Comparison of ENCODE assay signal across 19 mouse cellular contexts in the genomic region with DNA sequence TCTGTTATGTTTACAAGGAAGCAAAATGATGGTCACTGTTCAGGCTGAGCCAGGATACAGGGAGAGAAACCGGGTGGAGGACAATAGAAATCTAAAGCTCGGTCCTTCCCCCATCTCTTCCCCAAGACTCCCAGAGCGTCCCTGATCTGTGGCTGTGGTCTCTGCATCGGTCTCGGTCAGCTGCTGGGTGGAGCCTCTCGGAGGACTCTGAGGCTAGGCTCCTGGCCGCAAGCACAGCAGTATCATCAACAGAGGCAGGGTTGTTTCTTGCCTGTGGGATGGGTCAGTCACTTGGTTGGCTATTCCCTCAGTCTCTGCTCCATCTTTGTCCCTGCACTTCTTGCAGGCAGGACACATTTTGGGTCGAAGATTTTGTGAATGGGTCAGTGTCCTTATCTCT.
DNase-seq lines count a peak whose midpoint lies in the region; ATAC-seq and TF ChIP-seq lines count a peak whose summit lies in the region.
"Had no signal": no experiment of that assay in that cellular context is flagged by ENCODE, and none has a peak within 500 bp of the region (broad histone marks: within the 10 kb centered on the region; RNA-seq: fewer than 3 reads in every experiment).

No protein-coding gene starts in this region.

- no peak for DNase-seq in gastrocnemius, adult 2 months
- DNase-seq in gastrocnemius, postnatal 14 days: no peak
- no peak for DNase-seq in liver, embryonic 11.5 days (ENCODE audit: low spot score)
- no peak for DNase-seq in liver
- DNase-seq in embryonic facial prominence, embryonic 10.5 days (ENCODE audit: low spot score): no peak
- DNase-seq in left cerebral cortex, adult 9 months (ENCODE audit: low spot score in 2 of 2): no peak
- DNase-seq: adrenal gland, adult 8-10 months; B cell, adult 2 months; cerebellum, postnatal 10 days; forebrain, postnatal 0 days; gastrocnemius, postnatal 10 days; kidney, postnatal 14 days; liver, postnatal 0 days; thymus, postnatal 25 days had no signal

- TF ChIP-seq CTCF in gastrocnemius, adult 2 months (IDR thresholded peaks at IDR 0.05): no peak

- no peak for ATAC-seq in liver, embryonic 11.5 days (replicated peaks; ENCODE audit: low FRiP score)
- no peak for ATAC-seq in midbrain, embryonic 15.5 days (replicated peaks)
- ATAC-seq: forebrain, postnatal 0 days; liver, postnatal 0 days had no signal

- peak overlapping the region; percentile 53 for H3K27ac ChIP-seq in gastrocnemius, adult 2 months
- peak overlapping the region; percentile 25; the same call in 1 of the 2 replicates for H3K27ac ChIP-seq in liver, embryonic 11.5 days (ENCODE audit: low read depth, low read length)
- H3K27ac ChIP-seq in embryonic facial prominence, embryonic 10.5 days (replicated peaks): peak overlapping the region; percentile 19; the same call in 1 of the 2 replicates
- peak overlapping the region; percentile 12; the same call in 1 of the 2 replicates for H3K27ac ChIP-seq in midbrain, embryonic 15.5 days
- H3K27ac ChIP-seq: limb, embryonic 12.5 days; macrophage; neural tube, embryonic 12.5 days had no signal

- 69% methylated on average over 8 of the region's 8 CpGs for WGBS in liver, embryonic 11.5 days
- WGBS in embryonic facial prominence, embryonic 10.5 days: 44% methylated on average over 8 of the region's 8 CpGs
- WGBS in midbrain, embryonic 15.5 days: 67% methylated on average over 8 of the region's 8 CpGs

- no peak overlapping the region for H3K4me2 ChIP-seq in liver, embryonic 11.5 days
- no peak overlapping the region for H3K4me2 ChIP-seq in midbrain, embryonic 15.5 days
- H3K4me2 ChIP-seq: heart, embryonic 11.5 days; limb, embryonic 12.5 days; neural tube, embryonic 12.5 days had no signal

- no peak overlapping the region for H3K9ac ChIP-seq in liver, embryonic 11.5 days (ENCODE audit: low read depth, low read length)
- no peak overlapping the region for H3K9ac ChIP-seq in midbrain, embryonic 15.5 days
- H3K9ac ChIP-seq: forebrain, postnatal 0 days; limb, embryonic 12.5 days; liver, postnatal 0 days; neural tube, embryonic 12.5 days had no signal

- no peaks in the 10 kb centered on the region for H3K9me3 ChIP-seq in liver, embryonic 11.5 days (ENCODE audit: control insufficient read depth, low read length)
- H3K9me3 ChIP-seq in embryonic facial prominence, embryonic 10.5 days: no peaks in the 10 kb centered on the region
- H3K9me3 ChIP-seq in midbrain, embryonic 15.5 days: no peaks in the 10 kb centered on the region
- H3K9me3 ChIP-seq: limb, embryonic 12.5 days; neural tube, embryonic 12.5 days had no signal

- no peaks in the 10 kb centered on the region for H3K27me3 ChIP-seq in liver, embryonic 11.5 days (replicated peaks; ENCODE audit: control insufficient read depth, insufficient read depth, low read length)
- no peaks in the 10 kb centered on the region for H3K27me3 ChIP-seq in embryonic facial prominence, embryonic 10.5 days (replicated peaks; ENCODE audit: low read depth, poor library complexity, severe bottlenecking)
- no peaks in the 10 kb centered on the region for H3K27me3 ChIP-seq in midbrain, embryonic 15.5 days (replicated peaks)
- H3K27me3 ChIP-seq: limb, embryonic 12.5 days; neural tube, embryonic 12.5 days had no signal

- H3K36me3 ChIP-seq in liver, embryonic 11.5 days (ENCODE audit: control insufficient read depth, insufficient read depth, low read length): no peaks in the 10 kb centered on the region
- H3K36me3 ChIP-seq in embryonic facial prominence, embryonic 10.5 days (replicated peaks): no peaks in the 10 kb centered on the region
- no peaks in the 10 kb centered on the region for H3K36me3 ChIP-seq in midbrain, embryonic 15.5 days (replicated peaks)
- H3K36me3 ChIP-seq: limb, embryonic 12.5 days; neural tube, embryonic 12.5 days had no signal

- H3K4me3 ChIP-seq in gastrocnemius, adult 2 months: no peak overlapping the region
- no peak overlapping the region for H3K4me3 ChIP-seq in liver, embryonic 11.5 days (ENCODE audit: low read depth, low read length)
- no peak overlapping the region for H3K4me3 ChIP-seq in embryonic facial prominence, embryonic 10.5 days
- no peak overlapping the region for H3K4me3 ChIP-seq in midbrain, embryonic 15.5 days
- H3K4me3 ChIP-seq: limb, embryonic 12.5 days; neural tube, embryonic 12.5 days had no signal

- intact Hi-C loops in gastrocnemius, adult 2 months (cut with DNase I): no loop called here
- intact Hi-C loops in gastrocnemius, postnatal 14 days (cut with DNase I; ENCODE audit: low total_unique reads): no loop called here

- peaks cover 17% of the 10 kb centered on the region for H3K4me1 ChIP-seq in liver, embryonic 11.5 days (replicated peaks; ENCODE audit: control insufficient read depth, insufficient read depth, low read length)
- peaks cover 59% of the 10 kb centered on the region for H3K4me1 ChIP-seq in embryonic facial prominence, embryonic 10.5 days
- peaks cover 35% of the 10 kb centered on the region for H3K4me1 ChIP-seq in midbrain, embryonic 15.5 days
